Mouse (Mus musculus) lung, embryonic 14.5 days (tissue): Measurements from ENCODE around the gene Ccdc105. TPM values are rescaled to one million over a fixed set of nuclear protein-coding genes. Genes with fewer than 3 reads are reported as not detected.

Source experiments
- ATAC-seq: fragments of 200-750 bp; cut with Nextera tagmentation; 2 replicates; pipeline ENCODE4 v1.8.0; 2017; ENCODE audit warnings: mild to moderate bottlenecking, moderate TSS enrichment, moderate library complexity; ENCODE audit not compliant: insufficient read depth
- DNase-seq: peaks from one replicate; pipeline ENCODE4 v3.0.0-alpha.2; 2015
- H3K27ac ChIP-seq: fragments of 300-500 bp; sonication (generic); 2 replicates; pipeline ENCODE4 v1.5.1; 2014; ENCODE audit warnings: low read depth, mild to moderate bottlenecking, moderate library complexity
- H3K27me3 ChIP-seq: fragments of 300-500 bp; sonication (generic); 2 replicates; pipeline ENCODE4 v1.6.1; 2014; ENCODE audit warnings: low read length, control low read depth; ENCODE audit not compliant: insufficient read depth
- H3K36me3 ChIP-seq: fragments of 300-500 bp; sonication (generic); 2 replicates; pipeline ENCODE4 v1.6.1; 2014; ENCODE audit warnings: control low read depth; ENCODE audit not compliant: insufficient read depth
- H3K4me1 ChIP-seq: fragments of 300-500 bp; sonication (generic); 2 replicates; pipeline ENCODE4 v1.6.1; 2014; ENCODE audit warnings: antibody characterized with exemption, control low read depth; ENCODE audit not compliant: insufficient read depth
- H3K4me2 ChIP-seq: fragments of 300-500 bp; sonication (generic); 2 replicates; pipeline ENCODE4 v1.6.1; 2014; ENCODE audit warnings: mild to moderate bottlenecking
- H3K4me3 ChIP-seq: fragments of 300-500 bp; sonication (generic); 2 replicates; pipeline ENCODE4 v1.5.1; 2014; ENCODE audit warnings: low read depth, low read length
- H3K9ac ChIP-seq: fragments of 300-500 bp; sonication (generic); 2 replicates; pipeline ENCODE4 v1.6.1; 2014
- H3K9me3 ChIP-seq: fragments of 300-500 bp; sonication (generic); 2 replicates; pipeline ENCODE4 v1.6.1; 2016; ENCODE audit warnings: low read depth, low read length, control low read depth
- CTCF ChIP-seq: IDR thresholded peaks from 2 replicates; pipeline ENCODE4 v1.5.1; 2016; ENCODE audit warnings: antibody characterized with exemption, low read depth
- WGBS: fragments of 180-500 bp; shearing (Covaris S2); extraction: QIAGEN DNeasy Blood & Tissue Kit; methylation state at CpG from one replicate; pipeline ENCODE4 v1.1.7; 2014; 5-methylcytosine and 5-hydroxymethylcytosine counted together
- polyA plus RNA-seq: library from polyadenylated mRNA; unstranded; fragments of >200 nt; fragmentation: Nextera tagmentation; extraction: Ambion mirVana; gene quantifications from 2 replicates; pipeline ENCODE4 v1.2.1, GENCODE M21; 2014

The Ccdc105 gene
- polyA plus RNA-seq, 1 experiment from 2014 or later, result 0.21 TPM

DNA sequence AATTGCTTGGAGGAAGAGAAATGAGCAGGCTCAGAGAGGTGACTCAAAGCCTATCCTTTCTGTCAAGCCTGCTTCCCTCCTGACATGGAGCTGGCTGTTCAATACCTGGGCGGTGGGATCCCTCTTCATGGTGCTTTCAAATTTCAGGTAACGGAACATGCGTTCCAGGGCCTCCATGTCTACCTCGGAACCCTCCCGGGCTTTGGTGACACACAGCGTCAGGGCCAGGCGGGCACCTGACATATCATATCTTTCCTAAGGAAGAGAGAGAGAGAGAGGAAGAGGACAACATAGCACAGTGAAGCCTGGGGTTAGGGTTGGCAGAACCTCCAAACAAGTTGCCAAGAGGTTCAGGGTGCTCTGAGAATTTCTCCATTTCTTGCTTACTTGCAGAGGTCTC is 37.7 kb downstream of the Ccdc105 start:
- TF ChIP-seq CTCF, result no peak

DNA sequence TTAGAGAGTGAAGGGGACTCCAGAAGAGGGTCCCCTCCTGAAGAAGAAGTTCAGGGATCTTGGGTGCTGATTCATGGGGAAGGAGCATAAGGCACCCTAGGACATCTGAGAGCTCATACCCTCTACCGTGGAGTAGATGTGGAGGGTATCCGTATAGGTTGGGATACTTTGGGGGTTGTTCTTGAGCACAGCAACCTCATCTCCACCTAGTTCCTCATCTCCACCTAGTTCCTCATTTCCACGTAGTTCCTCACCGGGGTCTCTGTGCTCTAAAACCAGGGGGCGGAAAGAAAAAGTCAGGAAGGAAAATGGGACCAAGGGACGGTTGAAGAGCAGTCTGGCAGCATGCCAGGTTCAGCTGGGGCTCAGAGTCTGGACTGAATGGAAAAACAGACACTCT is 38.7 kb downstream of the Ccdc105 start:
- H3K4me2 ChIP-seq, result no peak overlapping the region
- H3K36me3 ChIP-seq, result no peaks in the 10 kb centered on the region
- WGBS, result 72% methylated on average over 6 of the region's 6 CpGs
- no peaks in the 10 kb centered on the region for H3K9me3 ChIP-seq
- no peak overlapping the region for H3K9ac ChIP-seq
- no peak for TF ChIP-seq CTCF
- H3K27ac ChIP-seq, result no peak overlapping the region
- H3K27me3 ChIP-seq, result no peaks in the 10 kb centered on the region
- no peaks in the 10 kb centered on the region for H3K4me1 ChIP-seq
- no peak for ATAC-seq
- H3K4me3 ChIP-seq, result no peak overlapping the region
- DNase-seq, result peak; percentile 36

More for the DNA sequence above, 37.7 kb downstream of the Ccdc105 start:
- Histone ChIP-seq H3K4me2 (no peak overlapping the region), H3K9ac (no peak overlapping the region), H3K27me3 (no peaks in the 10 kb centered on the region), H3K36me3 (no peaks in the 10 kb centered on the region), H3K4me3 (no peak overlapping the region), H3K27ac (no peak overlapping the region), H3K9me3 (no peaks in the 10 kb centered on the region), H3K4me1 (no peaks in the 10 kb centered on the region)
- DNase-seq, result no peak
- ATAC-seq, result no peak
- 90% methylated on average over 7 of the region's 7 CpGs for WGBS

GRCm38 (mm10) chr10:78710706-78711105 is 42.2 kb downstream of the Ccdc105 start:
- Histone ChIP-seq H3K9me3 (no peaks in the 10 kb centered on the region), H3K36me3 (no peaks in the 10 kb centered on the region), H3K4me3 (no peak overlapping the region), H3K9ac (no peak overlapping the region), H3K4me1 (no peaks in the 10 kb centered on the region), H3K27ac (no peak overlapping the region), H3K4me2 (no peak overlapping the region), H3K27me3 (no peaks in the 10 kb centered on the region)
- ATAC-seq (no peak), DNase-seq (no peak)
- no peak for TF ChIP-seq CTCF

GRCm38 (mm10) chr10:78700881-78701280 is 52.0 kb downstream of the Ccdc105 start:
- Histone ChIP-seq H3K27me3 (no peaks in the 10 kb centered on the region), H3K4me2 (no peak overlapping the region), H3K9me3 (no peaks in the 10 kb centered on the region), H3K36me3 (no peaks in the 10 kb centered on the region), H3K4me1 (no peaks in the 10 kb centered on the region), H3K9ac (no peak overlapping the region), H3K27ac (no peak overlapping the region), H3K4me3 (no peak overlapping the region)
- WGBS, result 43% methylated on average over 3 of the region's 3 CpGs
- no peak for TF ChIP-seq CTCF
- ATAC-seq (no peak), DNase-seq (no peak)

Other genes with a start within 250 kb of the Ccdc105 start
- gene Olfr1358, start 235.6 kb downstream of the Ccdc105 start, polyA plus RNA-seq, result not detected in 2 replicates
- gene Ilvbl, start 178.7 kb downstream of the Ccdc105 start, polyA plus RNA-seq, result 33.2 and 33.3 TPM in 2 replicates
- 27.3 and 29.3 TPM in 2 replicates for gene Syde1, start 161.1 kb downstream of the Ccdc105 start, polyA plus RNA-seq
- gene Olfr1357, start 135.0 kb downstream of the Ccdc105 start, polyA plus RNA-seq, result not detected in 2 replicates
- not detected in 2 replicates for gene Casp14, start 34.8 kb downstream of the Ccdc105 start, polyA plus RNA-seq
- 0.77 and 1.1 TPM in 2 replicates for gene Slc1a6, start 27.4 kb upstream of the Ccdc105 start, polyA plus RNA-seq
- not detected in 2 replicates for gene Olfr1356, start 99.1 kb upstream of the Ccdc105 start, polyA plus RNA-seq
- gene Olfr1355, start 122.5 kb upstream of the Ccdc105 start, polyA plus RNA-seq, result 0.07 TPM in 1 of 2 replicates, not detected in the other
- not detected in 2 replicates for gene Olfr1354, start 160.1 kb upstream of the Ccdc105 start, polyA plus RNA-seq
- not detected in 2 replicates for gene Olfr8, start 197.6 kb upstream of the Ccdc105 start, polyA plus RNA-seq
- not detected in 2 replicates for gene Olfr1353, start 210.2 kb upstream of the Ccdc105 start, polyA plus RNA-seq
- not detected in 2 replicates for gene Olfr1352, start 228.0 kb upstream of the Ccdc105 start, polyA plus RNA-seq